ENCODE assay signal across 7 mouse cellular contexts in genomic region chr13:49147858-49148226, GRCm38 (mm10). TPM values are rescaled to one million over a fixed set of nuclear protein-coding genes. Genes with fewer than 3 reads are reported as not detected.
A peak's percentile ranks its signal among the peaks of the same experiment; 100 is the strongest.
DNase-seq lines count a peak whose midpoint lies in the region; ATAC-seq and TF ChIP-seq lines count a peak whose summit lies in the region.

Wnk2 (minus strand) TSS chr13:49148014.

- no peaks in the 10 kb centered on the region for H3K36me3 ChIP-seq in embryonic facial prominence, embryonic 11.5 days (replicated peaks; ENCODE audit: control insufficient read depth, insufficient read depth, low read depth, low read length)
- H3K36me3 ChIP-seq in limb, embryonic 10.5 days: no peaks in the 10 kb centered on the region
- H3K36me3 ChIP-seq in midbrain, embryonic 11.5 days (ENCODE audit: control insufficient read depth, insufficient read depth, low read length): no peaks in the 10 kb centered on the region

- H3K4me2 ChIP-seq in embryonic facial prominence, embryonic 11.5 days (ENCODE audit: low read depth, low read length): peak within 1 kb of the TSS; percentile 98
- peak within 1 kb of the TSS; percentile 83 for H3K4me2 ChIP-seq in midbrain, embryonic 11.5 days

- no peaks in the 10 kb centered on the region for H3K9me3 ChIP-seq in embryonic facial prominence, embryonic 11.5 days (replicated peaks; ENCODE audit: control insufficient read depth, low read length)
- no peaks in the 10 kb centered on the region for H3K9me3 ChIP-seq in limb, embryonic 10.5 days (replicated peaks)
- H3K9me3 ChIP-seq in midbrain, embryonic 11.5 days (ENCODE audit: control insufficient read depth, low read length): no peaks in the 10 kb centered on the region

- H3K4me1 ChIP-seq in bone marrow macrophage, adult 2 months (ENCODE audit: control insufficient read depth, insufficient read depth, low read length): no peaks in the 10 kb centered on the region
- no peaks in the 10 kb centered on the region; the same call in 1 of the 2 replicates for H3K4me1 ChIP-seq in embryonic facial prominence, embryonic 11.5 days (ENCODE audit: control insufficient read depth, insufficient read depth, low read length)
- H3K4me1 ChIP-seq in limb, embryonic 10.5 days: peaks cover 25% of the 10 kb centered on the region
- H3K4me1 ChIP-seq in midbrain, embryonic 11.5 days (ENCODE audit: control insufficient read depth, insufficient read depth, low read length): peaks cover 24% of the 10 kb centered on the region

- H3K27me3 ChIP-seq in embryonic facial prominence, embryonic 11.5 days (ENCODE audit: control insufficient read depth, insufficient read depth, low read length): peaks cover 34% of the 10 kb centered on the region
- peaks cover 83% of the 10 kb centered on the region for H3K27me3 ChIP-seq in limb, embryonic 10.5 days (ENCODE audit: low read depth, poor library complexity, severe bottlenecking)
- H3K27me3 ChIP-seq in midbrain, embryonic 11.5 days (ENCODE audit: control insufficient read depth, insufficient read depth, low read length): peaks cover 15% of the 10 kb centered on the region

- ATAC-seq in embryonic facial prominence, embryonic 11.5 days (replicated peaks; ENCODE audit: insufficient number of reproducible peaks, low FRiP score, low TSS enrichment, low read depth): peak; percentile 17
- peak; percentile 73 for ATAC-seq in midbrain, embryonic 11.5 days (ENCODE audit: low FRiP score)

- peak within 1 kb of the TSS; percentile 31 for H3K4me3 ChIP-seq in bone marrow macrophage, adult 2 months (ENCODE audit: insufficient read depth, low read length)
- H3K4me3 ChIP-seq in embryonic facial prominence, embryonic 11.5 days (ENCODE audit: low read depth, low read length): peak within 1 kb of the TSS; percentile 70
- H3K4me3 ChIP-seq in limb, embryonic 10.5 days: peak within 1 kb of the TSS; percentile 68
- peak within 1 kb of the TSS; percentile 89 for H3K4me3 ChIP-seq in midbrain, embryonic 11.5 days (ENCODE audit: low read depth, low read length)

- peak within 1 kb of the TSS; percentile 74 for H3K9ac ChIP-seq in embryonic facial prominence, embryonic 11.5 days (replicated peaks; ENCODE audit: low read length)
- H3K9ac ChIP-seq in midbrain, embryonic 11.5 days (ENCODE audit: low read length): peak within 1 kb of the TSS; percentile 93

- no peak for TF ChIP-seq POLR2A in bone marrow macrophage, adult 2 months (IDR thresholded peaks at IDR 0.05; ENCODE audit: borderline replicate concordance, low read depth, low read length)

- no peak for TF ChIP-seq CTCF in bone marrow macrophage, adult 2 months (IDR thresholded peaks at IDR 0.05; ENCODE audit: low read depth, low read length)

- H3K27ac ChIP-seq in bone marrow macrophage, adult 2 months (ENCODE audit: insufficient read depth, low read depth, low read length): no peak within 1 kb of the TSS
- no peak within 1 kb of the TSS; the same call in 1 of the 2 replicates for H3K27ac ChIP-seq in embryonic facial prominence, embryonic 11.5 days (replicated peaks; ENCODE audit: low read depth, low read length)
- H3K27ac ChIP-seq in limb, embryonic 10.5 days: peak within 1 kb of the TSS; percentile 46
- peak within 1 kb of the TSS; percentile 65 for H3K27ac ChIP-seq in midbrain, embryonic 11.5 days (ENCODE audit: low read depth, low read length)

- WGBS in embryonic facial prominence, embryonic 11.5 days: under 1% methylated on average over 43 of the region's 43 CpGs
- under 1% methylated on average over 43 of the region's 43 CpGs for WGBS in limb, embryonic 10.5 days
- under 1% methylated on average over 39 of the region's 43 CpGs for WGBS in midbrain, embryonic 11.5 days

- DNase-seq in embryonic facial prominence, embryonic 11.5 days (ENCODE audit: low spot score): peak; percentile 79
- DNase-seq in heart, adult 11 months: peak; percentile 95
- peak; percentile 77 for DNase-seq in kidney, adult 18-20 months
- DNase-seq in limb, embryonic 10.5 days (ENCODE audit: low spot score): no peak
- DNase-seq in midbrain, embryonic 11.5 days (ENCODE audit: low spot score, missing footprints): no peak
- peak; percentile 35 to 39 for DNase-seq in spleen, postnatal 14 days (ENCODE audit: low spot score in 2 of 2)

RNA-seq across cellular contexts. Expression of gene Wnk2, which starts in this region (rescaled TPM):
- not detected in 2 replicates for polyA plus RNA-seq in bone marrow macrophage, adult 2 months (2012; ENCODE audit: insufficient read depth, insufficient read length, missing spikeins)
- polyA plus RNA-seq in embryonic facial prominence, embryonic 11.5 days (2014; fragmentation: Nextera tagmentation; extraction: Ambion mirVana): 2.5 and 2.6 TPM in 2 replicates
- 1.1 and 1.3 TPM in 2 replicates for polyA plus RNA-seq in limb, embryonic 10.5 days (2016; fragmentation: Nextera tagmentation; extraction: Ambion mirVana)
- 6.1 and 7.8 TPM in 2 replicates for polyA plus RNA-seq in midbrain, embryonic 11.5 days (2014; fragmentation: Nextera tagmentation; extraction: Ambion mirVana)

Comparison
In these comparisons a context has a peak if more than half of its experiments do, and no peak if none do; other contexts are left out.
1. H3K27ac ChIP-seq: peak in limb, embryonic 10.5 days (single experiment) and midbrain, embryonic 11.5 days (single experiment); none in bone marrow macrophage, adult 2 months (single experiment) and embryonic facial prominence, embryonic 11.5 days (single experiment).
2. H3K4me3 ChIP-seq: peak in every context shown above with its lines; median percentile 89 in midbrain, embryonic 11.5 days; 70 in embryonic facial prominence, embryonic 11.5 days; 68 in limb, embryonic 10.5 days; 31 in bone marrow macrophage, adult 2 months.
3. DNase-seq: peak in embryonic facial prominence, embryonic 11.5 days (single experiment), heart, adult 11 months (single experiment), kidney, adult 18-20 months (single experiment) and spleen, postnatal 14 days (2 of 2); none in limb, embryonic 10.5 days (single experiment) and midbrain, embryonic 11.5 days (single experiment).